Comparison of ENCODE assay signal across 13 mouse cellular contexts in genomic region chr7:99224648-99225190, GRCm38 (mm10). TPM values are rescaled to one million over a fixed set of nuclear protein-coding genes. Genes with fewer than 3 reads are reported as not detected.
DNase-seq lines count a peak whose midpoint lies in the region; ATAC-seq and TF ChIP-seq lines count a peak whose summit lies in the region.
"Had no signal": no experiment of that assay in that cellular context is flagged by ENCODE, and none has a peak within 500 bp of the region (broad histone marks: within the 10 kb centered on the region; RNA-seq: fewer than 3 reads in every experiment).

No protein-coding gene starts in this region.

- H3K9ac ChIP-seq in intestine, postnatal 0 days (ENCODE audit: low read depth, low read length) = peak overlapping the region; percentile 22; the same call in 1 of the 2 replicates
- H3K9ac ChIP-seq in hindbrain, embryonic 13.5 days = no peak overlapping the region

- no peaks in the 10 kb centered on the region for H3K9me3 ChIP-seq in intestine, postnatal 0 days (ENCODE audit: control insufficient read depth)
- no peaks in the 10 kb centered on the region for H3K9me3 ChIP-seq in hindbrain, embryonic 13.5 days

- H3K4me2 ChIP-seq in intestine, postnatal 0 days (replicated peaks; ENCODE audit: low read depth) = 0 out of 2 replicates have a peak overlapping the region, but pooled peaks have one; percentile 0
- no peak overlapping the region for H3K4me2 ChIP-seq in hindbrain, embryonic 13.5 days

- TF ChIP-seq POLR2A in small intestine, adult 2 months (IDR thresholded peaks at IDR 0.05; ENCODE audit: low read depth, low read length) = no peak

- no peak for DNase-seq in gastrocnemius, adult 2 months
- DNase-seq in gastrocnemius, postnatal 25 days = no peak
- DNase-seq in kidney, postnatal 36 days = peak; percentile 85 to 94
- no peak for DNase-seq in layer of hippocampus, postnatal 25 days (ENCODE audit: extremely low spot score in 1 of 2, low spot score in 1 of 2)
- DNase-seq: adrenal gland, postnatal 10 days had no signal

- intact Hi-C loops in gastrocnemius, adult 2 months (cut with DNase I) = loop anchor here (5.0 kb wide), 1 partner anchor 72 kb away; no protein-coding TSS in a partner anchor

- 24% methylated on average over 1 of the region's 1 CpGs for WGBS in intestine, postnatal 0 days
- 16% methylated on average over 1 of the region's 1 CpGs for WGBS in small intestine, adult 2 months
- WGBS in hindbrain, embryonic 13.5 days = 43% methylated on average over 1 of the region's 1 CpGs

- H3K27me3 ChIP-seq in intestine, postnatal 0 days (replicated peaks; ENCODE audit: control insufficient read depth, insufficient read depth, low read length) = no peaks in the 10 kb centered on the region
- H3K27me3 ChIP-seq in small intestine, adult 2 months (ENCODE audit: control insufficient read depth, insufficient read depth, low read length) = no peaks in the 10 kb centered on the region
- H3K27me3 ChIP-seq in hindbrain, embryonic 13.5 days = no peaks in the 10 kb centered on the region

- TF ChIP-seq CTCF in gastrocnemius, adult 2 months (IDR thresholded peaks at IDR 0.05) = no peak
- no peak; the same call in 1 of the 2 replicates for TF ChIP-seq CTCF in intestine, postnatal 0 days (IDR thresholded peaks at IDR 0.05; ENCODE audit: low read depth)
- TF ChIP-seq CTCF in small intestine, adult 2 months (IDR thresholded peaks at IDR 0.05; ENCODE audit: extremely low read depth, insufficient read length, insufficient replicate concordance, low read depth, low read length) = no peak

- no peak overlapping the region for H3K4me3 ChIP-seq in gastrocnemius, adult 2 months
- no peak overlapping the region for H3K4me3 ChIP-seq in intestine, postnatal 0 days (ENCODE audit: low read depth, low read length)
- H3K4me3 ChIP-seq in small intestine, adult 2 months (ENCODE audit: low read depth, low read length) = no peak overlapping the region
- no peak overlapping the region for H3K4me3 ChIP-seq in hindbrain, embryonic 13.5 days
- H3K4me3 ChIP-seq: myocyte had no signal

- peak overlapping the region; percentile 38 for H3K27ac ChIP-seq in gastrocnemius, adult 2 months
- H3K27ac ChIP-seq in intestine, postnatal 0 days (ENCODE audit: low read depth, low read length) = peak overlapping the region; percentile 93
- peak overlapping the region; percentile 72 for H3K27ac ChIP-seq in small intestine, adult 2 months (ENCODE audit: insufficient read depth, low read depth, low read length)
- no peak overlapping the region for H3K27ac ChIP-seq in hindbrain, embryonic 13.5 days

- H3K4me1 ChIP-seq in intestine, postnatal 0 days (replicated peaks; ENCODE audit: control insufficient read depth, insufficient read depth, low read length) = peaks cover 10% of the 10 kb centered on the region
- H3K4me1 ChIP-seq in small intestine, adult 2 months (ENCODE audit: control insufficient read depth, insufficient read depth, insufficient read length, low read length) = peaks cover 42% of the 10 kb centered on the region
- H3K4me1 ChIP-seq in hindbrain, embryonic 13.5 days (replicated peaks) = no peaks in the 10 kb centered on the region

- peak; percentile 87 for ATAC-seq in intestine, postnatal 0 days
- ATAC-seq in hindbrain, embryonic 13.5 days (ENCODE audit: low FRiP score) = no peak
- no peak for ATAC-seq in erythroblast, adult 5-6 weeks (replicated peaks; ENCODE audit: low FRiP score, poor library complexity, severe bottlenecking)

- H3K36me3 ChIP-seq in intestine, postnatal 0 days (ENCODE audit: control insufficient read depth, insufficient read depth) = peaks cover 33% of the 10 kb centered on the region
- peaks cover 54% of the 10 kb centered on the region for H3K36me3 ChIP-seq in small intestine, adult 2 months (ENCODE audit: control insufficient read depth, insufficient read depth, low read length)
- H3K36me3 ChIP-seq in hindbrain, embryonic 13.5 days = no peaks in the 10 kb centered on the region

RNA-seq across cellular contexts. Expression of gene Mogat2, which starts 13.7 kb away (rescaled TPM):
- total RNA-seq in gastrocnemius, adult 2 months (2021) = not detected
- total RNA-seq in gastrocnemius, postnatal 25 days (2021) = not detected
- 362 and 402 TPM in 2 replicates for polyA plus RNA-seq in intestine, postnatal 0 days (2015; fragmentation: Nextera tagmentation; extraction: Ambion mirVana)
- 377 and 652 TPM in 2 replicates for polyA plus RNA-seq in small intestine, adult 2 months (2012; rRNA removed)
- 3.1 TPM in 2 replicates for polyA plus RNA-seq in hindbrain, embryonic 13.5 days (2015; fragmentation: Nextera tagmentation; extraction: Ambion mirVana)
- total RNA-seq in layer of hippocampus, postnatal 25 days (2021) = not detected
- total RNA-seq in erythroblast, adult 5-6 weeks (2015; ENCODE audit: low replicate concordance) = 1.7 and 8.2 TPM in 2 replicates
- total RNA-seq in erythroblast, adult 5-6 weeks (2017; ENCODE audit: low replicate concordance) = 3.0 and 3.6 TPM in 2 replicates
- total RNA-seq: layer of hippocampus, adult 18-20 months; left cerebral cortex, postnatal 25 days had no signal
- polyA plus RNA-seq: testis, adult 2 months had no signal

RNA-seq across cellular contexts. Expression of gene Dgat2, which starts 42.2 kb away (rescaled TPM):
- total RNA-seq in gastrocnemius, adult 2 months (2021) = 10 to 100 TPM; 32.9 to 69.4 TPM
- 10 to 100 TPM; 34.1 to 57.3 TPM for total RNA-seq in gastrocnemius, postnatal 25 days (2021)
- 1,614 and 1,691 TPM in 2 replicates for polyA plus RNA-seq in intestine, postnatal 0 days (2015; fragmentation: Nextera tagmentation; extraction: Ambion mirVana)
- polyA plus RNA-seq in small intestine, adult 2 months (2012; rRNA removed) = 159 and 234 TPM in 2 replicates
- 12.6 and 13.0 TPM in 2 replicates for polyA plus RNA-seq in hindbrain, embryonic 13.5 days (2015; fragmentation: Nextera tagmentation; extraction: Ambion mirVana)
- total RNA-seq in layer of hippocampus, postnatal 25 days (2021) = 100 to 1,000 TPM; 100 to 121 TPM
- total RNA-seq in erythroblast, adult 5-6 weeks (2015; ENCODE audit: low replicate concordance) = 4.2 and 7.7 TPM in 2 replicates
- 5.3 and 7.1 TPM in 2 replicates for total RNA-seq in erythroblast, adult 5-6 weeks (2017; ENCODE audit: low replicate concordance)

RNA-seq across cellular contexts. Expression of gene Map6, which starts 42.5 kb away (rescaled TPM):
- total RNA-seq in gastrocnemius, adult 2 months (2021) = 1 to 10 TPM; 2.6 to 5.2 TPM
- 1 to 10 TPM; 3.1 to 3.4 TPM for total RNA-seq in gastrocnemius, postnatal 25 days (2021)
- polyA plus RNA-seq in intestine, postnatal 0 days (2015; fragmentation: Nextera tagmentation; extraction: Ambion mirVana) = 3.7 and 4.1 TPM in 2 replicates
- 1.1 and 1.2 TPM in 2 replicates for polyA plus RNA-seq in small intestine, adult 2 months (2012; rRNA removed)
- 104 and 106 TPM in 2 replicates for polyA plus RNA-seq in hindbrain, embryonic 13.5 days (2015; fragmentation: Nextera tagmentation; extraction: Ambion mirVana)
- total RNA-seq in layer of hippocampus, postnatal 25 days (2021) = 100 to 1,000 TPM; 102 to 107 TPM
- 0.19 TPM in 1 of 2 replicates, not detected in the other for total RNA-seq in erythroblast, adult 5-6 weeks (2015; ENCODE audit: low replicate concordance)
- 0.34 TPM in 1 of 2 replicates, not detected in the other for total RNA-seq in erythroblast, adult 5-6 weeks (2017; ENCODE audit: low replicate concordance)

Comparison
In these comparisons a context has a peak if more than half of its experiments do, and no peak if none do; other contexts are left out.
1. DNase-seq: peak in kidney, postnatal 36 days (2 of 2); none in gastrocnemius, adult 2 months (single experiment), gastrocnemius, postnatal 25 days (single experiment) and layer of hippocampus, postnatal 25 days (0 of 2).
2. RNA of gene Map6, which starts 42.5 kb away (total RNA-seq): 102 to 107 TPM in layer of hippocampus, postnatal 25 days; 2.6 to 5.2 TPM in gastrocnemius, adult 2 months, 3.1 to 3.4 TPM in gastrocnemius, postnatal 25 days and 0.19 to 0.34 TPM in erythroblast, adult 5-6 weeks; every median in the first group is over 10 times any median in the second.